Mouse (Mus musculus) kidney, embryonic 16.5 days (tissue): ENCODE data around the gene Gm4791. TPM values are rescaled to one million over a fixed set of nuclear protein-coding genes. Genes with fewer than 3 reads are reported as not detected.
A peak's percentile ranks its signal among the peaks of the same experiment; 100 is the strongest.

ENCODE experiments used
- ATAC-seq: fragments of 200-750 bp; cut with Nextera tagmentation; 2 replicates; pipeline ENCODE4 v1.8.0; 2017; ENCODE audit warnings: moderate TSS enrichment; ENCODE audit not compliant: low FRiP score, low TSS enrichment
- H3K27ac ChIP-seq: fragments of 300-500 bp; sonication (generic); 2 replicates; pipeline ENCODE4 v1.5.1; 2014; ENCODE audit warnings: low read length
- H3K27me3 ChIP-seq: fragments of 300-500 bp; sonication (generic); 2 replicates; pipeline ENCODE4 v1.6.1; 2014; ENCODE audit warnings: low read length, control low read depth, mixed read lengths; ENCODE audit not compliant: insufficient read depth
- H3K36me3 ChIP-seq: fragments of 300-500 bp; sonication (generic); 2 replicates; pipeline ENCODE4 v1.6.1; 2014; ENCODE audit warnings: low read length, control low read depth, mixed read lengths; ENCODE audit not compliant: insufficient read depth
- H3K4me1 ChIP-seq: fragments of 300-500 bp; sonication (generic); 2 replicates; pipeline ENCODE4 v1.6.1; 2014; ENCODE audit warnings: low read length, control low read depth, mixed read lengths; ENCODE audit not compliant: insufficient read depth
- H3K4me2 ChIP-seq: fragments of 300-500 bp; sonication (generic); replicated peaks from 2 replicates; pipeline ENCODE4 v1.6.1; 2014; ENCODE audit warnings: low read depth, low read length
- H3K4me3 ChIP-seq: fragments of 300-500 bp; sonication (generic); 2 replicates; pipeline ENCODE4 v1.5.1; 2014; ENCODE audit warnings: mild to moderate bottlenecking, low read length
- H3K9ac ChIP-seq: fragments of 300-500 bp; sonication (generic); replicated peaks from 2 replicates; pipeline ENCODE4 v1.6.1; 2014; ENCODE audit warnings: low read length
- H3K9me3 ChIP-seq: fragments of 300-500 bp; sonication (generic); 2 replicates; pipeline ENCODE4 v1.6.1; 2016; ENCODE audit warnings: low read length, control low read depth
- WGBS: fragments of 180-500 bp; shearing (Covaris S2); extraction: QIAGEN DNeasy Blood & Tissue Kit; methylation state at CpG from one replicate; pipeline ENCODE4 v1.1.7; 2014; 5-methylcytosine and 5-hydroxymethylcytosine counted together
- polyA plus RNA-seq: library from polyadenylated mRNA; unstranded; fragments of >200 nt; fragmentation: Nextera tagmentation; extraction: Ambion mirVana; gene quantifications from 2 replicates; pipeline ENCODE4 v1.2.1, GENCODE M21; 2015

Gm4791 gene
- not detected in 2 replicates for polyA plus RNA-seq

DNA sequence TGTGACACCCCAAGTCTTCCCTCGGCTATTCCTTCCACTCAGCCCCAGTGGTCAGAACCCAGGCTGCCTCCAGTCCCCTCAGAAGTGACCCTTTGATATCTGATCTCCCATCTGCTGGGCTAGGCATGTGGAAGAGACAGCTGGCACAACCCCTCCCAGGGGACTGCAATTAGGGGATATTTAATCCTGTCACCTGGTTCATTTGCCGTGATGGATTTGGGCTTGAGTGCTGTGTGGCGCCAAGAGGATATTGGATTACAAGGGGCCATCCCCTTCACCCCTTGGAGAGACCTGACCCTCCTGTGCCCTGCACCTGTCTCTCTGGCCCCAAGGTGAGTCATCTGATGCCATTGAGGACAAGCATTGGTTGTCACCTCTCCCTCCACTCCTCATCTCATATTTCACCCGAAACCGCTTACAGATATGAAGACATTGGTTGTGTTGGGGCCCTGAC, at the start of gene Gm4791:
Gene Gm4791, plus strand, starts transcription at position 404 of the 454 bp plus-strand sequence.
- peak; percentile 89 for ATAC-seq
- no peaks in the 10 kb centered on the region for H3K36me3 ChIP-seq
- WGBS, result 8% methylated on average over 5 of the region's 5 CpGs
- H3K9me3 ChIP-seq, result no peaks in the 10 kb centered on the region
- no peak within 1 kb of the TSS for H3K4me2 ChIP-seq
- no peak within 1 kb of the TSS for H3K4me3 ChIP-seq
- H3K27me3 ChIP-seq, result no peaks in the 10 kb centered on the region
- H3K27ac ChIP-seq, result no peak within 1 kb of the TSS
- no peak within 1 kb of the TSS for H3K9ac ChIP-seq
- 0 out of 2 replicates have a peak, but pooled peaks cover 4% of the 10 kb centered on the region for H3K4me1 ChIP-seq

DNA sequence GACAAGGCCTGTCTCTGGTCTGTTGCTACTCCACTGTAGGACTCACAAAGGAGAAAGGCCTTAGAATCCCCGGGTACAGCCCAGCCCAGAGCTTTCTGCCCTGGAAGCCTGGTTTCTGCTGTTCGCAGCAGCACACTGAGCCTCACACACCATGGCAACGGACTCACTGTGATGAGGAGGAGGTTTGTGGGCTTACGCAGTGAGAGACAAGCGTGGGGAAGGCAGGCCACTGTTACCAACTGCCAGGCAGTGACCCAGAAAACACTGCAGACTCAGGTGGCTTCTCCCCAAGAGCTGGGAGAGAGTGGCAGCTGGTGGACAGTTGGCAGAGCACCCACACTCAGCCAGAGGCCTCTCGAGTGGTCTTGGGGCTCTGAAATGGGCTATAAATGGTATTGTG, 42.3 kb upstream of the Gm4791 start:
- H3K27ac ChIP-seq, result no peak overlapping the region
- H3K9ac ChIP-seq, result no peak overlapping the region
- H3K4me2 ChIP-seq, result no peak overlapping the region
- no peak for ATAC-seq
- H3K4me3 ChIP-seq, result no peak overlapping the region
- no peaks in the 10 kb centered on the region for H3K9me3 ChIP-seq
- WGBS, result 55% methylated on average over 6 of the region's 6 CpGs
- peaks cover 8% of the 10 kb centered on the region; the same call in 1 of the 2 replicates for H3K4me1 ChIP-seq
- H3K36me3 ChIP-seq, result no peaks in the 10 kb centered on the region
- no peaks in the 10 kb centered on the region for H3K27me3 ChIP-seq

DNA sequence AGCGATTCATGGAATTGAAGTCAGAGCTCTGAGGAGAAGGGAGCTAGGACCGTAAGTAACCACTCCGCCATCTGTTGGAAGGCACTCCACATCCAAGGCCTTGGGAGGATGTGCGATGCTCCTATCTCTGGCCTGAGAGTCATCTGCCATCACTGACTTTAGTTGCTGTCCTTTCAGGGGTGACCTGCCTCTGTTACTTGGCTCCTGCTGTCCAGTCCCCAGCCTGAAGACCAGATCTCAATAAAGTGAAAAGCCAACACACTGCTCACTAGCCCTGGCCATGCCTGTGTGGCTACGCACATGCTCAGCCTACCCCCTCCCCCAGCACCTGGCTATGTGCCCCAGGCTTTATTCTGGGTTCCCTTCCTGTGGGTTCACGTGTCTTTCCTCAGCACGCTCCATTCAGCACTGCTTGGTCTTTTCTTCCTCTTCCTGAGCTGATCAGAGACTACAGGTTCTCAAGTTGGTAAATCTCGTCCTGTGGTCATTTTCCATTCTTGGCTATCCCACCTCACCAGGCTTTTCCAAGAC, 41.1 kb upstream of the Gm4791 start:
- no peak for ATAC-seq
- WGBS, result 72% methylated on average over 8 of the region's 8 CpGs
- no peak overlapping the region for H3K4me2 ChIP-seq
- H3K4me1 ChIP-seq, result peaks cover 8% of the 10 kb centered on the region; the same call in 1 of the 2 replicates
- no peak overlapping the region for H3K9ac ChIP-seq
- H3K27ac ChIP-seq, result no peak overlapping the region
- H3K4me3 ChIP-seq, result no peak overlapping the region
- H3K27me3 ChIP-seq, result no peaks in the 10 kb centered on the region
- no peaks in the 10 kb centered on the region for H3K36me3 ChIP-seq
- no peaks in the 10 kb centered on the region for H3K9me3 ChIP-seq

DNA sequence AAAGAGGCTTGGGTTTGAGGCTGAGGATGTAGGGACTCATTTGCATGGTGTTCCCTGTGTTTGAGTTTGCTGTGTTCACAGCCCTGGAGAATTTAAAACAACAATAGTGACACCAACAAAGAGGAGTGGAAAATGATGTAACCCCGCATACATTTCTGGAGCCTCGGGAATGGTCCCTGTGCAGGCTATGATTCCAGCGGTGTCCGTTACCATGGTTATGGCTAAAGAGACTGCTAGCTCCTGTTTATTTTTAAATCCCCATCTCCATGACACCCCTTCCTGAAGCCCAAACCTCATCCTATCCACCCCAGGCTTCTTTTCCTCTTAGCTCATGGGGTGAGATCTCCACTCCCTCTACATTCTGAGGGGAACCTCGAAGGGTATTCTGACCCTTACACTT, 32.5 kb upstream of the Gm4791 start:
- no peaks in the 10 kb centered on the region for H3K27me3 ChIP-seq
- no peak overlapping the region for H3K27ac ChIP-seq
- H3K4me2 ChIP-seq, result no peak overlapping the region
- 79% methylated on average over 5 of the region's 5 CpGs for WGBS
- H3K36me3 ChIP-seq, result no peaks in the 10 kb centered on the region
- no peaks in the 10 kb centered on the region for H3K4me1 ChIP-seq
- H3K4me3 ChIP-seq, result no peak overlapping the region
- H3K9ac ChIP-seq, result no peak overlapping the region
- ATAC-seq, result no peak
- H3K9me3 ChIP-seq, result no peaks in the 10 kb centered on the region

DNA sequence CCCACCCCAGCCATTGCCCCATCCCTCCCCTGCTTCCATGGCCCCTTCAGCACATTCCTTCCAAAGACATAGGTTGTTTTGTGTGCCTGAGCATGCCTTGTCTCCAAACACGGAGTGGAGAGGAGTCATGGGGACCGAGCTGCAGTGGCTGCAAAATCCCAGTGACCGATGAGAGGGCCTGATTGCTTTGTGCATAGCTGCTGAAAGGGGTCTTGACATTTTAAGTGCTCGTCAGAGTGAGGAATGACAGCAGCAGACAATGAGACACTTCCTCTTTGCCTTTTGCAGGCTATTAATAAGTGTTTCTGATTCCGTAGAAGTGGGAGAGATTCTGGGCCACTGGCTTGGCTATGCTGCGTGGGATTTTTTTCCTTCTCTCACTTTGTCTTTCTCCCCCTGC, 29.6 kb upstream of the Gm4791 start:
- Histone ChIP-seq H3K9ac (no peak overlapping the region), H3K9me3 (no peaks in the 10 kb centered on the region), H3K27me3 (no peaks in the 10 kb centered on the region), H3K4me1 (no peaks in the 10 kb centered on the region), H3K27ac (no peak overlapping the region), H3K4me3 (no peak overlapping the region), H3K4me2 (no peak overlapping the region), H3K36me3 (no peaks in the 10 kb centered on the region)
- ATAC-seq, result no peak
- WGBS, result 21% methylated on average over 6 of the region's 6 CpGs

DNA sequence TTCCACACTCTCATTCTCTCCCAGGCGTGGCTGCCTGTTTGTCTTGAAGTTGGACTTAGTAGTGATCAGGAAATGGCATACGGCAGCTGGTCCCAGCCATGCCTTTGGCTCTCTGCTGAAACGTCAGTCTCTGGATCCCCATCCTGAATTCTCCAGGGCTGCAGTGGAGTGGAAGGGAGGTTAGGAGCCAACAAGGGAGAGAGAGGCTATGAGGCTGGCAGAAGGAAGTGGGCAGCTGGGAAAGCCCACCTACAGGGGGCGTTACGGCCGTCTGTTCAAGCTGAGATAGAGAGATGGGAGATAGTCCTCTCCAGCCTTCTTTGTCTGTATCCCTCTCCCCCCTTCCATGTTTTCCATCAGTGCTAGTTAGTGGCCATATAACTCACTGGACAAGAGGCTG, 29.1 kb upstream of the Gm4791 start:
- WGBS, result 43% methylated on average over 6 of the region's 6 CpGs
- no peak for ATAC-seq
- no peaks in the 10 kb centered on the region for H3K4me1 ChIP-seq
- H3K4me3 ChIP-seq, result no peak overlapping the region
- no peaks in the 10 kb centered on the region for H3K27me3 ChIP-seq
- no peak overlapping the region for H3K4me2 ChIP-seq
- H3K9ac ChIP-seq, result no peak overlapping the region
- no peaks in the 10 kb centered on the region for H3K36me3 ChIP-seq
- no peaks in the 10 kb centered on the region for H3K9me3 ChIP-seq
- H3K27ac ChIP-seq, result no peak overlapping the region

DNA sequence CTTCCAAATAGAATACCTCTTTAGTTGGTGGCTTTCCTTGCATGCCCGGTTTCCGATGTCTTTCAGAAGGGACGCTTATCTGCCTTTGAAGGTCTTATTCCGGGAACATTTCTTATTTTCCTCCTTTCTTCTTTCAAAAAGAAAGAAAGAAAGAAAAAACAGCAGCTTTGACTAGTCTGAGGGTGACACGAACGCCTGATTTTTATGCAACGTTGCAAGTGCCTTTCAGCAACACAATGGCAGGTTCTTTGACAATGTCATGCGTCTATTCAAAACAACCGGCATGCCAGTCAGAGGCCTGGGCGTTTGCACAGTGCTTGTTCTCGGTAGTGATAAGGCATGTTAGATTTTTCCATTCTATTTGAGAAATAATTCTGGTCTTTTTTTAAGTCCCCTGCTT, 19.7 kb upstream of the Gm4791 start:
- no peak for ATAC-seq
- Histone ChIP-seq H3K36me3 (no peaks in the 10 kb centered on the region), H3K4me3 (no peak overlapping the region), H3K9ac (no peak overlapping the region), H3K27me3 (no peaks in the 10 kb centered on the region; the same call in 1 of the 2 replicates), H3K4me2 (no peak overlapping the region), H3K9me3 (no peaks in the 10 kb centered on the region), H3K4me1 (no peaks in the 10 kb centered on the region), H3K27ac (no peak overlapping the region)
- 77% methylated on average over 11 of the region's 11 CpGs for WGBS

DNA sequence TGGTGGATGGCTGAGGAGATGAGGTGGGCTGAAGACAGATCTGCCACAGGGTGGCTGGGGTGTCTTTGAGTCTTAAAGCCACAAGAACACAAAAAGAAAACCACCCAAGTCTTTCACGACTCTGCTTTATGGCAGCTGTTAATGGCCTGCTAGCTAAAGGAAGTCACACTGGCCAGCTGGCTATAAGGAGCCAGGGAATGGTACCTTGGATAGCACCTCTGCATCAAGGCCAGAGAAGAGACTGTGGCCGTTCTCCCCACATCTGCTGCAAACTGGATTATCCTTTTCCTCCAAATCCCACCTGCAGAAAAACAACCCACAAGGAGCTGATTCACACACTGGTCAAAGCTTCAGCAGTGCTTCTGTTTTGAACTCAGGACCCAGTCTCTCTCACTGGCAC, 18.4 kb upstream of the Gm4791 start:
- no peaks in the 10 kb centered on the region for H3K9me3 ChIP-seq
- no peak for ATAC-seq
- H3K27ac ChIP-seq, result no peak overlapping the region
- WGBS, result 0% methylated on average over 2 of the region's 2 CpGs
- no peaks in the 10 kb centered on the region for H3K36me3 ChIP-seq
- H3K4me3 ChIP-seq, result no peak overlapping the region
- no peaks in the 10 kb centered on the region; the same call in 1 of the 2 replicates for H3K27me3 ChIP-seq
- H3K4me1 ChIP-seq, result no peaks in the 10 kb centered on the region
- no peak overlapping the region for H3K4me2 ChIP-seq
- no peak overlapping the region for H3K9ac ChIP-seq

DNA sequence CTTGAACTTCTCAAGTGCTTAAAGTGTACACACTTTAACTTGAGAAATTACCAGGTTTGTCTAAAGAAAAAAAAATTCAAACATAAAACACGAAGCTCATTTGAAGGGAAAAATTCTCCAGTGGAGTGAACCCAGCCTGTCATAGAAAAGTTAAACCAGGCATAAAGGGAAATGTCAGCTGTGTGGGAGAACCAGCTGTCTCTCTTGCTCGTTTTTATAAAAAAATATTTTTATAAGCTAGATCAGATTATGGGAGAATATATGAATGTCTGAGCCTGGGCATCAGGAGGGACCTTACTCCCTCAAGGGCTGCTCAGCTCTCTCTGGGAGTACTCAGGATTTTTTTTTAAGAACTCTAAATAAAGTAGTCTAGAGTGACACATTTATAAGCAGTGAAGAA, 15.1 kb upstream of the Gm4791 start:
- Histone ChIP-seq H3K9me3 (no peaks in the 10 kb centered on the region), H3K36me3 (no peaks in the 10 kb centered on the region), H3K4me2 (no peak overlapping the region), H3K27ac (no peak overlapping the region), H3K4me1 (no peaks in the 10 kb centered on the region), H3K27me3 (no peaks in the 10 kb centered on the region), H3K4me3 (no peak overlapping the region), H3K9ac (no peak overlapping the region)
- ATAC-seq, result no peak
- 34% methylated on average over 2 of the region's 2 CpGs for WGBS

DNA sequence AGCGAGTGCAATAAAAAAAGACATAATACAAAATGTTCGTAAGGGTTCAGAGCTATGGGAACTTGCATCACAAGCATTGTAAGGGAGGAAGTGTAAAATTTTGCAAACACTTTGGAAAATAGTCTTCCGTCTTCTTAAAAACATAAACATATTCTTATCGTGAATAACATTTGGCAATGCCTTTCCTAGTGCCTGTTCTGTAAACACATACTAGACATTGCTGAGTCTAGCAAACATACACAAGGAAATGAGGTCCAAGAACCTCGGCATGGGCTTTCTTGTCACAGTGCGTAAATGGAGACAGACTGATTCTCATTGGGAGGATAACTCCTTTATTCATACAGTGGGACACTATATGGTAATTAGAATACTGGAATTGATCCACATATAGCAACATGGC, 43.0 kb downstream of the Gm4791 start:
- 86% methylated on average over 6 of the region's 6 CpGs for WGBS
- ATAC-seq, result no peak
- Histone ChIP-seq H3K4me3 (no peak overlapping the region), H3K27me3 (no peaks in the 10 kb centered on the region), H3K27ac (no peak overlapping the region), H3K4me1 (no peaks in the 10 kb centered on the region), H3K9ac (no peak overlapping the region), H3K4me2 (no peak overlapping the region), H3K36me3 (no peaks in the 10 kb centered on the region), H3K9me3 (no peaks in the 10 kb centered on the region)
